Mouse (Mus musculus) gonadal fat pad, adult 2 months (tissue): ENCODE data around the gene Gm17361. TPM values are rescaled to one million over a fixed set of nuclear protein-coding genes. Genes with fewer than 3 reads are reported as not detected.
"Not testable (repeated sequence)": the region's sequence is repeated elsewhere in the genome, so short reads cannot be mapped to it uniquely, and the experiment has no call there.

Experiments used
- DNase-seq: peaks from one replicate; pipeline ENCODE4 v3.0.0-alpha.2; 2012; ENCODE audit warnings: low read depth
- polyA plus RNA-seq: library from polyadenylated mRNA; depleted of rRNA; stranded (reverse); fragments of >200 nt; gene quantifications from 2 replicates; pipeline ENCODE4 v1.2.3, GENCODE M21; 2012; rRNA removed

The Gm17361 gene
- polyA plus RNA-seq = not detected in 2 replicates

GRCm38 (mm10) chrX:125003863-125004262 lies at the start of gene Gm17361:
Gene Gm17361 (plus strand): TSS chrX:125004163.
- DNase-seq = not testable (repeated sequence)
